ENCODE assay signal across 12 mouse cellular contexts in the genomic region with DNA sequence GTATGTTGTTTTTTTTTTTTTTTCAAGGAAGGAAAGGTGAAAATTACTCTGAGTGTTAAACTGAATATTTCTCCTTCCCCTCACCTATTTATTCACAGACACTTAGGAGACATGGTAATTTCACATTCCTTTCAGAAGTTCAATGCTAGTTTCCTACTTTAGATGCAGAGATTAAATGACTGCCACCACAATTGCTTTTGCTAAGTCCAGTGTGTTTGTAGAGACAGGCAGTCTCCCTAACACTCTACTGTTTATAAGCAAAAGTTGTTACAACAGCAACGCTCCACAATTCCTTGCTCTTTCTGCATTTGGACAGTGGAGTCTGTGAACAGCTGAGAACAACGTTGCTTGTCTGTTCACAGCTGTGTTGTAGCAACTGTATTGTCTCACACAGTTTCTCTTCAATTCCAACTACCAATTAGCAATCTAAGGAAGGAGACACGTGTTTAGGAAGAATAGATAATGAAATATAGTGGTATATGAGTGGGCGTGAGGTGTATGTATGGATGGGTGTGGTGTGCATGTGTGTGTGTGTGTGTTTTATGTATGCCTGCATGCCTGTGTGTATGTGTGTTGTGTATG.
"Had no signal": no experiment of that assay in that cellular context is flagged by ENCODE, and none has a peak within 500 bp of the region (broad histone marks: within the 10 kb centered on the region; RNA-seq: fewer than 3 reads in every experiment).

No protein-coding gene starts in this region.

- H3K4me3 ChIP-seq: kidney, embryonic 15.5 days; limb, embryonic 15.5 days; liver, embryonic 12.5 days; neural tube, embryonic 13.5 days; stomach, embryonic 15.5 days had no signal

- H3K27me3 ChIP-seq: kidney, embryonic 15.5 days; limb, embryonic 15.5 days; liver, embryonic 12.5 days; neural tube, embryonic 13.5 days; stomach, embryonic 15.5 days had no signal

- H3K9ac ChIP-seq: kidney, embryonic 15.5 days; limb, embryonic 15.5 days; liver, embryonic 12.5 days; lung, embryonic 14.5 days; neural tube, embryonic 13.5 days; stomach, embryonic 15.5 days had no signal

- H3K36me3 ChIP-seq: kidney, embryonic 15.5 days; limb, embryonic 15.5 days; liver, embryonic 12.5 days; neural tube, embryonic 13.5 days; stomach, embryonic 15.5 days had no signal

- H3K9me3 ChIP-seq: kidney, embryonic 15.5 days; limb, embryonic 15.5 days; liver, embryonic 12.5 days; neural tube, embryonic 13.5 days; stomach, embryonic 15.5 days had no signal

- H3K4me1 ChIP-seq: limb, embryonic 15.5 days; liver, embryonic 12.5 days; neural tube, embryonic 13.5 days; stomach, embryonic 15.5 days had no signal

- DNase-seq: kidney, adult 2 months; lung, postnatal 10 days; thymus, adult 2 months; thymus, postnatal 25 days had no signal

- H3K27ac ChIP-seq: kidney, embryonic 15.5 days; limb, embryonic 15.5 days; liver, embryonic 12.5 days; macrophage; neural tube, embryonic 13.5 days; stomach, embryonic 15.5 days had no signal

- ATAC-seq: intestine, embryonic 16.5 days; liver, embryonic 12.5 days had no signal

- H3K4me2 ChIP-seq: kidney, embryonic 15.5 days; limb, embryonic 15.5 days; liver, embryonic 12.5 days; lung, embryonic 14.5 days; neural tube, embryonic 13.5 days; stomach, embryonic 15.5 days had no signal
